Mouse (Mus musculus) T-helper 1 cell (primary cell): ENCODE results near the gene Prss35.

Source experiments
- in situ Hi-C: fragments of 300-600 bp; cut with MboI, MseI; formaldehyde crosslinking; loops from one replicate; pipeline ENCODE4 v1.15.1; 2025; ENCODE audit warnings: high pct_unique_total_duplicates

The Prss35 gene

GRCm38 (mm10) chr9:86729811-86730210 lies 13.6 kb upstream of the Prss35 start:
- in situ Hi-C loops, result no loop called here

DNA sequence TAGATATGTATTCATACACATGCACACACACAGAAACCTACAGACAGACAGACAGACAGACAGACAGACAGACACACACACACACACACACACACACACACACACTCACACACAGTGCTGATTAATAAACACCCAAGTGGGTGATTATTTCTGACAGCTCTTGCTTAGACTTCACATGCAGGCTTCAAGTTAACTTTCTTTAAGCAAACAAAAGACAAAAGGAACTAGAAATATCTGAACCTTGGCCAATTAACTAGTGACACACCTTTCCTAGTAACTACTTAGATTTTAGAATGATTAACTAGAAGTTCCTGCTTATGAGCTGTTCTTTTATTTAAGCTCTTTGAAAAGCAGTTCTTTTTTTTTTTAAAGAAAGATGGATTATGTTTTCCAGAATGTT lies 9.1 kb upstream of the Prss35 start:
- in situ Hi-C loops, result no loop called here

GRCm38 (mm10) chr9:86734795-86735194 lies 8.7 kb upstream of the Prss35 start:
- in situ Hi-C loops, result no loop called here

DNA sequence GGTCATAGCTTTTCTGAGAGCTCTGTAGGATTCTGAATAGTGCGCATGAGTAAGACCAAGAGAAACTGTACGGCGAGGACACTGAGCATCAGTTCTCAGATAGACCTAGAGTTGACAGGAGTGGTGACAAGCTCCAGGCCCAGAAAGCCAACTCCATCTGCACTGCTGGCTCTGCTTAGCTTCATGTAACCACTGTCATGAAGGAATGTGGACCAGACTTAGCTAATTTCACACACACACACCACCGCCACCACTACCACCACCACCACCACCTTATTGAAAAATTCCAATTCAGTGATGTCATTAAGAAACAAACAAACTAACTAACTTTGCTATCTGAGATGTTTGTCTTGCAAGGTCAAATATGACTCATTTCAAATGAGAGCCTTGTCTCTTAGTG lies 6.5 kb upstream of the Prss35 start:
- in situ Hi-C loops, result no loop called here

DNA sequence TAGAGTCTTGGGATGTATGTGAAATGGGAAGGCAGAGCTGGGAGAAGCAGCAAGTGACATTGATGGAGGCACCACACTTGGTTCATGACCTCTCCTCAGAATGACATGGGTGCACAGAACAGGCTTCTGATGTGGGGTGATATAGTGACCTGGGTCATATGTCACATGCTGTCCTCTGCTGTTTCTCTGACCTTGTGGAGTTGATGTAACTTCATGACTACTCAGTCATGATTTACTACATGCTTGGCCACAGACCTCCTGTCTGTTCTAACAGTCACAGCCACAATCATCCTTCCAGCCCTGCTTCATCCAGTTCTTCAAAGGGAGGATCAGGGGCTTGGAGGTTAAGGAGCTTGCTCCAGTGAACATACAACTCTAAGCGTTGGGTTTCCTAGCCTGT lies 5.4 kb upstream of the Prss35 start:
- in situ Hi-C loops, result no loop called here

DNA sequence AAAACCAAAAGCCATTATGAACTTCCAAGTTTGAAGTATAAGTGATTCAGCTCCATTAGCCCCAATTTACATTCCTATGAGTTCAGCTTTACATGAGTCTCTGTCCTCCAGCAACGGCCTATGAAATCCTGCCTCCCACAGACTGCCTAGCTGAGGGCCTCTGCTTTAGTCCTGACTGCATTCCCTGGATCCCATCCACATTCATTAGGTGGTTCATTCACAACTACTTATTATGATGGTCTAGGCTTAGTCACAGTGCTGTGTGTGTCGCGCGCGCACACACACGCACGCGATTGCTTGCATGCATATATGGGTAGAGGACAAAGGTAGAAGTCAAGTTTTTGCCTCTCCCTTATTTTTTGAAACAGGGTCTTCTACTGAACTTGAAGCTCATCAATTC lies 4.6 kb upstream of the Prss35 start:
- in situ Hi-C loops, result no loop called here

- in situ Hi-C loops, result loop anchor here (5.0 kb wide), 1 partner anchor 148 kb away; no protein-coding TSS in a partner anchor
Measured at GRCm38 (mm10) chr9:86739971-86740370, 3.5 kb upstream of the Prss35 start.

DNA sequence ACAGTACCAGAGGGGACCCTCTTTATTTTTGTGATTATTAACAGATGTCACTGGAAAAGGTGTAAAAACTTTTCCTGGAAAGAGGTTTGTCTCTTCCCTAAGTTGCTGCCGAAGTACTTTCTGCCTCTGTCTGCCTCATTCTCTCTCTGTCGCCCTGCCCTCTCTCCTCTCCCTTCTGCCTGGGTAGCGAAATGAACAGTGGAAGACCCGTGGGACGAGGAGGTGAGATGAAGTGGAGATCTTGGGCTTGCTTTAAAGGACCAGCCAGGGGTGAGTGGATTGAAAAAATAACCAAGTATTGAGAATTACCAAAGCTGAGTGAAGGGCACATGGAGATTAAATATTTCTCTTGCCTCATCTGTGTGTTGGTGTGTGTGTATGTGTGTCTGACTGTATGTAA lies 592 bp downstream of the Prss35 start:
- in situ Hi-C loops, result loop anchor here (5.0 kb wide), 1 partner anchor 152 kb away; no protein-coding TSS in a partner anchor

DNA sequence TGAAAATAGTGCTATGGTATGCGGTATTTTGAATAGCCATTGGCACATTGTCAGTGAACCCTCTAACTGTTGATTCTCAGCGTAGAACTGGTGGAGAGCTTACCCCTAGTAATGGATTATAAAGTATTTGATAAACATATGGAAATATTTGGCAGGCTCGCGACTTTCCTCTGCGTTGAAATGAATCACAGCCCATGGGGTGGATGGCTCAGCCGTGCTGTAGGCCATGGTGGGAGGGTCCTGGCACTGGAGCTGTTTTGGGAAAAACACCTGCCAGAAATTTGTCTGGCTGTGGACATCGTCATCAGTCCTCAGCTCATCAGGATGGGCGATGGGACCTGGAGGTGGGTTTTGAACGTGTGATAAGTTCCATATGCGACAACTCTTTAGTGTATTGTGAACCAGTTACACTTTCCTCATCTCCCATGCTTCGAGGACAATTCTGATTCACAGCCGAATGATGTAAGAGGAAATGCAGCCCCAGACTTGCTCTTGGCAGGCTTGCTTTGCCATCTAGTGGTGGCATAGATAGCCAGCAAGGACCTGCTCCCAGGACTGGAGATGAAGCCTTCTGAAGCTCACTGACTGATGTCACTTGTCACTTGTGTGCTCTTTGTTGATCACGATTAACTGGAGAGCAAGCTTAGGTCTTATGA lies 2.6 kb downstream of the Prss35 start:
- in situ Hi-C loops, result no loop called here

DNA sequence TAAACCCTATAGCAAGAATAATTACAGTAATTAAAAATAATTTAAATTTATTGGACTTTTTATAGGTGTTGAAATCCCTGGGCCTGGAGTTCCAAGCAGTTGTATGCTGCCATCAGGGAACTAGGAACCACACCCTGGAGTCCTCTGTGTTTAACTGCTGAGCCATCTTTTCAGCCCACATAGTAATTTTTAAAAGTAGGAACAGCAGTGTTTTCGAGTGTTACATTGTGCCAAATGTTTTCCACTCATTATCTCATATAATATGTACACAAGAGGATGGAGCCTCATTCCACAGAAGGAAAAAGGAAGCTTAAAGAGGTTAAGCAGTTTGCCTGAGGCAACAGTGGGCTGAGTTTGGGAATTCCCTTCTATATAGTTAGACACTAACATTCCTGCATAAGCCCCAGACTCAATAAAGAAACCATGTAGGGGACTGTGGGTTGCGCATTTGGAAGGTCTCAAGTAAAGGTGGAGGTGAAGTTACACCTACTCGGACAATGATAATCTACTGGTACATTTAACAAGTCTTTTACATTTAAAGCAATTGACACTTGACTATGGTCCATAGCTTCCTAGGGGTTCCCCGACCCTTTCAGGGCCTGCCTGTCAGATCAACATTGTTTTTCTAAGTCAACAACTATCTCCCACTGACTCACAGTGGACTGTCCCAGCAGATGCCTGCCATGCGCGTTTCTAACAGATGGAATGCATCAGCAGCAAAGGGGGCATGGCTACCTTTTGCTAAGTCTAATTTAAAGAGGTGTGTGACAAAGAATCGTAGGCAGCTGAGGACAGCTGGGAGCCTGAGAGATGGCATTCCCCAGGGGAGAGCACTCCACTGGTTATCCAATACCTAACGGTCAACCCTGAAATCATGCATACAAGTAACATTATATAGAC lies 19.3 kb downstream of the Prss35 start:
- in situ Hi-C loops, result no loop called here

DNA sequence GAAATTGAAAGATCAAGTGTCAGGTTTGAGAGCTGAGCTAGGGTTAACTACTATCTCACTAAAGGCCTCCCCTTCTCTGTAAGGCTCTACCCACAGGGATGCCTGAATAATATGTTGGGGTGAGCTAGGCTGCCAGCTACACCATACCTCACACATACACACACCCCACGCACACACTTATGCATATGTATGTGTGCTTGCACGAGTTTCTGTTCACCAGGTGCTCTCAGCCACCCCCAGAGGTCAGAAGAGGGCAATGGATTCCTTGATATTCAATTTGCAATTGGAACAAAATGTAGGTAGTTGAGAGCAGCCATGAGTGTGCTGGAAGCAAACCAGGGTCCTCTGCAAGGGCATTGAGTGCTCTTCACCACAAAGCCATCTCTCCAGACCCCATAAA lies 20.6 kb downstream of the Prss35 start:
- in situ Hi-C loops, result no loop called here

DNA sequence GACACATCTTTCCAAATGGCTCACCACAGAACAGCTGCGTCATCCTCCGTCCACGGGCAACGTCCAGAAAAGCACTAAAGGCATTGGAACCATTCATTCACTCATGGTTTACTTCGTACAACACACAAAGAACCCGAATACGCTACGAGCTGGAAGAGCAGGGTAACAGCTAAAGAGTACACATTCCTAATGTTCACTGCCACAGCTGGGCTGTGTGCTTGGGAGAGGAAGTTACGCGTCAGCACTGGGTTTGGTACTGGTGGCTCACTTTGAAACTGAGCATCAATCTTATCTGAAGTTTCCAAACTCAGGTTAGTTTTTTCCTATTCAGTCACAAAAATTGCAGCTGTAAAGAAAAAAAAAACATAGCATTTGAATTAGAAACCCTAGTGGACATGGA lies 23.5 kb downstream of the Prss35 start:
- in situ Hi-C loops, result no loop called here

GRCm38 (mm10) chr9:86772897-86773296 lies 29.4 kb downstream of the Prss35 start:
- in situ Hi-C loops, result no loop called here

DNA sequence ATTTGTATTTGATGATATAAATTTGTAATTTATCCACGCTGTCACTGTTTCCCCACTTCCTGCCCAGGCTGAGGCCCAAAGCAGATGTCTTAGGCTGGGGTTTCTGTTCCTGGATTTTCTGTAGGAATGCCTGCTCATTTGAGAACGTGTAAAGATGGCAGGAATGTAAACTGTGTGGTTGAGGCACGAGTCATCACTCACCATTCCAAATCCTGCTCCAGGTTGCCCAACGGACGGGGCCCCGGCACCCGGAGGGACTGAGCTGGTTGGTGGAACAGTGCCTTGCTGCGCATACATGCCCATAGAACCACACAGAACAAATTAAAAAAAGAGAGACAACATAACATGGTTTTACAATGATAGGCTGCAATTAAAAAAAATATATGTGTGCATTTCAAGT lies 30.5 kb downstream of the Prss35 start:
- in situ Hi-C loops, result no loop called here

GRCm38 (mm10) chr9:86775374-86775773 lies 31.9 kb downstream of the Prss35 start:
- in situ Hi-C loops, result no loop called here

DNA sequence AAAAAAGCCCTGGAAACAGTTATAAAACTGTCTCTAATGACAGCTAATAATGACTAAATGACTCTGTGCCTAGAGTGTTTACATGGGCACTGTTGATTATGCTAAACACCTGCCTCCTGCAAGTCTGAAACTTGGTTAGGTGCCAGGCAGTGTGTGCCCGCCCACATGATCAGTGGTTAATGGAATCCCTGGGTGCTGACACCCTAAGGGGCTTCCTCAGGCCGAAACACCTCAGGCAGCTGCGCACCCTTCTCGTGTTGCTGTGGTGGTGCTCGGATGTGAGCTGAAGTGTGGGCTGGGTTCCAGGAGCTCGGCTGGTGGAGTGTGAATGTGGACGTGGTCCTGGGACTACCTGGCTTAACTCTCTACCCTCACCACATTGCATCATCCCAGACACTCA lies 33.9 kb downstream of the Prss35 start:
- in situ Hi-C loops, result no loop called here

DNA sequence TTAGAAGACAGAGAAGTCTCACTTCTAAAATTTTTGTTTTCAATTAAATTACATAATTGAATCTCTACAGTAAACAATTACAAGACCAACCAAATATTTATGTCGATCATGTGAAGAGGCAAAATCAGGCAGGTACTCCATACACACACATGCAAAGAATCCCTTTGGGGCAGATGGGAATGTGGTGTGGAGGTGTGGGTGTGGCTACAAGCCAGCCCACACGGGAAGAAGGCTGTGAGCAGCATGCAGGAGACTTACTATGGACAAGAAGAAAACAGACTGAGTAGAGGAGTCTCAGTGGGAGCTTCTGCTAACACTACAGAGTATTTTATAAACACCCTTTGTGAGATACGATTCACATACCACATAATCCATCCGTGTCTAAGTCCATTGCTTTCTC lies 34.8 kb downstream of the Prss35 start:
- in situ Hi-C loops, result no loop called here

GRCm38 (mm10) chr9:86781426-86781825 lies 38.0 kb downstream of the Prss35 start:
- in situ Hi-C loops, result loop anchor here (10.0 kb wide), 1 partner anchor 1587 kb away; no protein-coding TSS in a partner anchor

DNA sequence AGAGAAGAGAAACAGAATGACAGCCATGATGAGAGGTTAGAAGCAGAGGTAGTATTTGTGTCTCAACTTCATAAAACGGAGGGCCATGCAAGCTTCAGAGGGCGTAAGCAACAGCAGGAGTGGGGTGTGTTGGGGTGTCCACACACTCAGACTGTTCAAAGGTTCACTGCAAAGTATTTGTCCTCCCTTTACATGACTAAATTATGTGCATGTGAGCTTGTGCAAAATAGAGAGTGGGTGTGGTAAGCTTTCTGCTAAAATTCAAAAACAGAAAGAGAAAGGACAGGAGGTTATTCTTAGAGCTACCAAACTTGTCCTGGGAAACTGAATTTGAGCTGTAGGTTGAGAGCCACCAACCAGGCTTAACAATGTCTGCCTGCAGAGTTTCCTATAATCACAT lies 39.4 kb downstream of the Prss35 start:
- in situ Hi-C loops, result loop anchor here (10.0 kb wide), 1 partner anchor 1588 kb away; no protein-coding TSS in a partner anchor

- in situ Hi-C loops, result loop anchor here (10.0 kb wide), 1 partner anchor 1594 kb away; no protein-coding TSS in a partner anchor
Measured at GRCm38 (mm10) chr9:86789186-86789585, 45.7 kb downstream of the Prss35 start.

DNA sequence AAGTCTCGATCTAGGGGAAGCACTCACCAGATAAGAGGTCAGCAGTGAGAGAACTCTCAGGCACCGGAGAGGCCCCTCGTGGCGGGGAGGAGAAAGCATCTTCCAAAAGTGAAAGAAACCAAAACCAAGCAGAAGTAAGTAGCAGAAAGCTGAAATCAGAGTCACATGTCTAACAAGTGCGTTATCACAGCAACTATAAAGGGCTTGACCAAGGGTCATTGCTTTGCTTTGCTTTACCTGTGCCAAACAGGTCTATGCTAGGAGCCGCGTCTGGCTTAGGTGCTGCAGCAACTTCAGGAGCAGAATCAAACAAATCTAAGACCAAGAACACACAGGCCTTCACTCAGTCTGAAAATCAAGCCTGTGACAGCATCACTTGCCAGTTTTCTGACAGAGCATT lies 48.5 kb downstream of the Prss35 start:
- in situ Hi-C loops, result no loop called here

DNA sequence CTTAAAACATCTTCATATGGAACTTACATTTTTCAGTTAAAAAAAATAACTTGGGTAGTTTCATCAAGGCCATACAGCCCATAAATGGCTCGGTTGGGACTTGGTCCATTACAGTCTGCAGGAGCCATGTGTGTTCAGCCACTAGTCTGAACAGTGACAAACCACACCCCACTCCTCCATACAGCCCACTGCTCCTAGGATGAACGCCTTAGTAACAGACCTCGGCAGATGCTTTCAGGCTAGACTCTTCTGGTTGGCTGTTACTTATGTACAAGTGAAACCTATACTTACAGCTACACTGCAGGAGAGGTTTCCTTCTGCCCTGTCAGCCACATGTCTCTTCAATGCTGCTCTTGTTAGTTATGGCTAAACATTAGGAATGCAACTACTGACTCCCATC lies 51.8 kb downstream of the Prss35 start:
- in situ Hi-C loops, result no loop called here

- in situ Hi-C loops, result no loop called here
Measured at GRCm38 (mm10) chr9:86797553-86797952, 54.1 kb downstream of the Prss35 start.
